Mouse (Mus musculus) lung, postnatal 0 days (tissue): ENCODE measurements at regions not wholly inside any gene's neighbourhood (a gene's known extent, or its start where the extent isn't known, plus 50 kb on each side); places are given as distances from the start of the nearest gene placed in this dataset.

ENCODE experiments used
- CTCF ChIP-seq: IDR thresholded peaks from 2 replicates; pipeline ENCODE4 v1.5.1; 2016; ENCODE audit warnings: antibody characterized with exemption, mild to moderate bottlenecking
- EP300 ChIP-seq: IDR thresholded peaks from 2 replicates; pipeline ENCODE4 v1.6.1; 2016; ENCODE audit warnings: antibody characterized with exemption, mild to moderate bottlenecking, control low read depth

GRCm38 (mm10) chrX:77387271-77387670, 123.5 kb upstream of the Tbl1x start:
- no peak for TF ChIP-seq EP300
- no peak for TF ChIP-seq CTCF
